Mouse (Mus musculus) CH12.LX (cell line): ENCODE data around the gene Kcna10. TPM values are rescaled to one million over a fixed set of nuclear protein-coding genes. Genes with fewer than 3 reads are reported as not detected.

ENCODE experiments used
- DNase-seq: peaks from one replicate; pipeline ENCODE4 v3.0.0-alpha.2; 2013; ENCODE audit errors: extremely low read depth
- H3K27ac ChIP-seq: 2 replicates; pipeline ENCODE4 v1.5.1; 2012; ENCODE audit warnings: low read depth, mild to moderate bottlenecking, control low read depth, moderate library complexity; ENCODE audit not compliant: insufficient read depth
- H3K27me3 ChIP-seq: replicated peaks from 2 replicates; pipeline ENCODE3; 2012; ENCODE audit warnings: inconsistent platforms
- H3K36me3 ChIP-seq, 2 experiments: replicated peaks in 1 of 2; 2 replicates each; pipeline versions ENCODE3 to v1.6.1; 2012; ENCODE audit warnings: inconsistent platforms in 1 of 2, low read length in 1 of 2, mild to moderate bottlenecking in 1 of 2, mixed read lengths in 1 of 2, moderate library complexity in 1 of 2; ENCODE audit not compliant: control insufficient read depth in 1 of 2, insufficient read depth in 1 of 2
- H3K4me1 ChIP-seq, 2 experiments: 2 replicates each; pipeline ENCODE4 v1.6.1; 2012; ENCODE audit warnings: inconsistent platforms in 1 of 2, moderate library complexity in 1 of 2; ENCODE audit not compliant: insufficient read depth in 2 of 2, control insufficient read depth in 1 of 2
- H3K4me2 ChIP-seq: 2 replicates; pipeline ENCODE4 v1.6.1; 2012; ENCODE audit warnings: low read depth, mild to moderate bottlenecking, control low read depth; ENCODE audit not compliant: poor library complexity, insufficient read depth, severe bottlenecking
- H3K4me3 ChIP-seq, 3 experiments: fragments of 150-350 bp in 1 of 3; sonication (generic) in 1 of 3; replicated peaks in 1 of 3; 2 replicates each; pipeline versions ENCODE3 to v1.5.1; 2011 to 2012; ENCODE audit warnings: low read depth in 2 of 3, low read length in 2 of 3, mild to moderate bottlenecking in 2 of 3, moderate library complexity in 2 of 3, control low read depth in 1 of 3, improper control_type of control experiment in 1 of 3, inconsistent platforms in 1 of 3, mixed read lengths in 1 of 3; ENCODE audit not compliant: poor library complexity in 1 of 3
- H3K79me2 ChIP-seq: replicated peaks from 2 replicates; pipeline ENCODE4 v1.6.1; 2012; ENCODE audit warnings: mild to moderate bottlenecking, moderate library complexity; ENCODE audit not compliant: control insufficient read depth, poor library complexity, insufficient read depth, severe bottlenecking; ENCODE audit errors: extremely low read depth
- H3K9ac ChIP-seq: 2 replicates; pipeline ENCODE4 v1.6.1; 2012; ENCODE audit warnings: low read depth, mild to moderate bottlenecking, control low read depth, moderate library complexity; ENCODE audit not compliant: insufficient read depth
- H3K9me3 ChIP-seq: replicated peaks from 2 replicates; pipeline ENCODE3; 2012; ENCODE audit warnings: low read length, inconsistent platforms, mixed read lengths
- BHLHE40 ChIP-seq: IDR thresholded peaks from 2 replicates; pipeline ENCODE4 v1.6.1; 2011; ENCODE audit warnings: mild to moderate bottlenecking, low read depth, low read length, improper control_type of control experiment
- CHD1 ChIP-seq: IDR thresholded peaks from 2 replicates; pipeline ENCODE4 v1.6.1; 2012; ENCODE audit warnings: low read depth, low read length, improper control_type of control experiment, inconsistent platforms
- CTCF ChIP-seq, 2 experiments: IDR thresholded peaks in 1 of 2; conservative IDR thresholded peaks in 1 of 2; 2 replicates each; pipeline ENCODE4 v1.5.1; 2011 to 2012; ENCODE audit warnings: low read depth in 2 of 2, low read length in 2 of 2, improper control_type of control experiment in 1 of 2, inconsistent platforms in 1 of 2, mild to moderate bottlenecking in 1 of 2, moderate library complexity in 1 of 2
- ELF1 ChIP-seq: IDR thresholded peaks from 2 replicates; pipeline ENCODE4 v1.6.1; 2014; ENCODE audit warnings: low read depth, mild to moderate bottlenecking, inconsistent platforms, low read length, improper control_type of control experiment
- GABPA ChIP-seq: IDR thresholded peaks from 2 replicates; pipeline ENCODE4 v1.6.1; 2012; ENCODE audit warnings: low read depth, low read length, improper control_type of control experiment, inconsistent platforms; ENCODE audit not compliant: insufficient replicate concordance
- HCFC1 ChIP-seq: IDR thresholded peaks from 2 replicates; pipeline ENCODE4 v1.6.1; 2012; ENCODE audit warnings: low read depth, mild to moderate bottlenecking, inconsistent platforms, low read length, improper control_type of control experiment
- JUND ChIP-seq: conservative IDR thresholded peaks from 2 replicates; pipeline ENCODE4 v1.6.1; 2011; ENCODE audit warnings: low read depth, low read length, improper control_type of control experiment
- MEF2A ChIP-seq: IDR thresholded peaks from 2 replicates; pipeline ENCODE4 v1.6.1; 2014; ENCODE audit warnings: low read depth, mild to moderate bottlenecking, inconsistent platforms, low read length, improper control_type of control experiment, borderline replicate concordance
- MXI1 ChIP-seq: IDR thresholded peaks from 2 replicates; pipeline ENCODE4 v1.6.1; 2011; ENCODE audit warnings: mild to moderate bottlenecking, low read depth, low read length, improper control_type of control experiment
- MYC ChIP-seq: IDR thresholded peaks from 2 replicates; pipeline ENCODE4 v1.6.1; 2011; ENCODE audit warnings: low read depth, mild to moderate bottlenecking, improper control_type of control experiment, low read length
- NELFE ChIP-seq: IDR thresholded peaks from 2 replicates; pipeline ENCODE4 v1.6.1; 2011; ENCODE audit warnings: low read depth, low read length, improper control_type of control experiment
- RAD21 ChIP-seq: IDR thresholded peaks from 2 replicates; pipeline ENCODE4 v1.6.1; 2011; ENCODE audit warnings: low read depth, mild to moderate bottlenecking, low read length, improper control_type of control experiment, moderate library complexity
- SMC3 ChIP-seq: IDR thresholded peaks from 2 replicates; pipeline ENCODE4 v1.6.1; 2011; ENCODE audit warnings: low read depth, low read length, improper control_type of control experiment
- TBP ChIP-seq: conservative IDR thresholded peaks from 2 replicates; pipeline ENCODE4 v1.6.1; 2011; ENCODE audit warnings: low read depth, low read length, improper control_type of control experiment
- USF1 ChIP-seq: IDR thresholded peaks from 2 replicates; pipeline ENCODE4 v1.6.1; 2014; ENCODE audit warnings: low read depth, mild to moderate bottlenecking, inconsistent platforms, low read length, improper control_type of control experiment
- ZNF384 ChIP-seq: IDR thresholded peaks from 2 replicates; pipeline ENCODE4 v1.6.1; 2012; ENCODE audit warnings: low read depth, low read length, improper control_type of control experiment, inconsistent platforms
- dilution Hi-C: fragments of 300-500 bp; cut with MboI; formaldehyde crosslinking; loops from 2 replicates; pipeline ENCODE4 v1.14.3; 2020; ENCODE audit warnings: low sequenced_read_pairs; ENCODE audit not compliant: extremely low pct_unique_long_range_greater_than_20kb, extremely low pct_ligation_motif_present
- in situ Hi-C: fragments of 300-500 bp; cut with MboI; formaldehyde crosslinking; loops from 3 replicates; pipeline ENCODE4 v1.14.3; 2019; ENCODE audit warnings: low sequenced_read_pairs, low pct_ligation_motif_present, low pct_unique_long_range_greater_than_20kb, mixed read lengths
- polyA plus RNA-seq: library from polyadenylated mRNA; unstranded; fragments of >175 nt; gene quantifications from 2 replicates; pipeline ENCODE4 v1.2.1, GENCODE M21; 2012; ENCODE audit warnings: low read depth; ENCODE audit not compliant: insufficient read length
- total RNA-seq, 2 experiments: library from RNA; depleted of rRNA; stranded (reverse); fragments of 300-350 nt in 1 of 2; fragments of >200 nt in 1 of 2; gene quantifications; 2 replicates each; pipeline ENCODE4 v1.2.3; 2012 to 2014

Kcna10 gene
- total and polyA plus RNA-seq, 3 experiments = not detected

GRCm38 (mm10) chr3:107158856-107159255 is 24.0 kb upstream of the Kcna10 start:
- Histone ChIP-seq H3K9ac (no peak overlapping the region), H3K9me3 (no peaks in the 10 kb centered on the region), H3K36me3 (no peaks in the 10 kb centered on the region), H3K27me3 (peaks cover 18% of the 10 kb centered on the region), H3K4me3 (no peak overlapping the region), H3K79me2 (no peaks in the 10 kb centered on the region), H3K27ac (no peak overlapping the region), H3K4me1 (peaks cover 0 to 4% of the 10 kb centered on the region in 2 experiments; a peak in 1 of 4 replicates), H3K4me2 (no peak overlapping the region)
- in situ Hi-C loops (no loop called here), dilution Hi-C loops (no loop called here)
- DNase-seq = no peak
- TF ChIP-seq HCFC1 (no peak), USF1 (no peak), NELFE (no peak), RAD21 (no peak), GABPA (no peak), ELF1 (no peak), JUND (no peak), CHD1 (no peak), MXI1 (no peak), MEF2A (no peak), TBP (no peak), BHLHE40 (no peak)

GRCm38 (mm10) chr3:107159418-107159817 is 23.4 kb upstream of the Kcna10 start:
- H3K4me1 ChIP-seq = peaks cover 0 to 4% of the 10 kb centered on the region in 2 experiments; a peak in 1 of 4 replicates
- no peaks in the 10 kb centered on the region for H3K36me3 ChIP-seq
- H3K9me3 ChIP-seq = no peaks in the 10 kb centered on the region
- H3K27ac ChIP-seq = no peak overlapping the region
- dilution Hi-C loops (no loop called here), in situ Hi-C loops (no loop called here)
- TF ChIP-seq CHD1 = no peak
- peak; percentile 74 for TF ChIP-seq RAD21
- no peak for TF ChIP-seq MXI1
- TF ChIP-seq MYC = no peak
- peak; percentile 26 to 73; a peak in 3 of 4 replicates for TF ChIP-seq CTCF (conservative IDR thresholded peaks at IDR 0.05 in 1 of 2, IDR thresholded peaks at IDR 0.05 in 1 of 2; ENCODE audit: low read depth in 2 of 2, low read length in 2 of 2)
- no peak for TF ChIP-seq ZNF384
- TF ChIP-seq SMC3 = peak; percentile 67
- TF ChIP-seq, all 38 proteins: peak for 3
- Histone ChIP-seq H3K27me3 (peaks cover 22% of the 10 kb centered on the region), H3K4me3 (no peak overlapping the region), H3K4me2 (0 out of 2 replicates have a peak overlapping the region, but pooled peaks have one; percentile 0), H3K79me2 (no peaks in the 10 kb centered on the region), H3K9ac (no peak overlapping the region)
- peak; percentile 28 for DNase-seq
